Mouse (Mus musculus) layer of hippocampus, adult 9-11 months (tissue): ENCODE measurements around the gene Pitpnb.

Source experiments
- DNase-seq: peaks from one replicate; pipeline ENCODE4 v3.0.0; 2022

Gene Pitpnb

GRCm38 (mm10) chr5:111356811-111357617 lies 26.5 kb downstream of the Pitpnb start:
- no peak for DNase-seq

GRCm38 (mm10) chr5:111360546-111360945 lies 30.0 kb downstream of the Pitpnb start:
- no peak for DNase-seq

DNA sequence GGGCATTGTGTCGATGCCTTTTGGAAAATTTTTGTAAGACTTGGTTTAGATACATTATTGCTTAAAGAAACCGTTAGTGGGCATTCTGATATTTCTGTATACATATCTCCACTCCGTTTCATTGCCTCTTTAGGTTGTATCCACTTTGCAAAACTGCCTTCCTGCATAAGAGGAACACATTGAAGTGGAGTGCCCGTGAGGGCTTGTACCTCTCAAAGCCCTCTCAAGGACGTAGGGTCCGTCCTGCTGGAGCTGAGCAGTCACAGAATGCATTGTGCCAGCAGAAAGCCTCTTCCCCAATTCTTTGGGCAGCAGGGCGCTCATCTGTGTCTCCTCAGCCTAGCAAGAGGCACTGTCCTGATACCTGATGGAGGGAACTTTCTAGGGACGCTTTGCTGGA lies 30.5 kb downstream of the Pitpnb start:
- no peak for DNase-seq

DNA sequence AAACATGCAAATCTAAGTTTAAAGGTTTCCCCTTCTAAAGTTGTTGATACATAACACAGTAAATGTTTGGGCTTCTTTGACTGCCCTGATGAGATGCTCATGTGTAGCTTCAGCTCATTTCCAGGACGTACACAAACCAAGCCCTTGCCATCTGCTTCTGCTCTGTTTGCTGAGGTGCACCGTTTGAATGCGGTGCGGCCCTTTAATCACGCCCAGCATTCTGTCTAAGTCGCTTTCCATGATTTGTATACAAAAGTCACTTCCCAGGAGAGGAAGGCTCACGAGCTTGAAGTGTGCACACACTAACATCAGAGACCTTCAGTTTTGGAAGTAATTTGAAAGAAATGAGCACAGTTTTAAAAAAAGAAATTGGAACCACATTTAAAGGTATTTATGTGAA lies 31.3 kb downstream of the Pitpnb start:
- no peak for DNase-seq

DNA sequence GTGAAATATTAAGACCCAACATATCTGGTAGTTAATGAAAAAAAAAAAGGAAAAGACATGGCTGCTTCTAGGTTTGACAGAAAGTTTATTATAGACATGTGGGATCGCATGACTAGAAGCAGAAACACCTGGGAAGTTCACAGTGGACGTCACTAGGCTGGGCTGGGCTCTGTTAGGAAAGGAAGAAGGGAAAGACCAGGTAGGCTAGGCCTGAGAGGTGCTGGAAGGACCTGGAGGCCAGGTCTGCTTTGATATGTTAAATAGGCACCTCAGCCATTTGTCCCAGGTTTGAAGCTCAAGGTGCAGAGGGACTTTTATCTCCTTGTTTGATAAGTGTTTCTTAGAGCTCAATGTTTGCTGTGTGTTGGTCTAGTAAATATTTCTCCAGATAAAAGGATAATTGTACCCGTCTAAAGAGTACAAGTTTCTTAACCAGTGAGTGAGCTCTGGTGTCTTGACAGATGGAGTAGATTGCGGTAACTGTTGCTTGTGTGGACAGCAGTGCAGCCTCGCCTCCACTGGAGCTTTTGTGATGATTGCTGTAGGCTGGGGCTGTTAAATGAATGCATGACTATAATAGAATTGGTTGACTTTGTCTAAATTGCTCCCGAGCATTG lies 33.0 kb downstream of the Pitpnb start:
- DNase-seq = no peak

GRCm38 (mm10) chr5:111364533-111364932 lies 34.0 kb downstream of the Pitpnb start:
- no peak for DNase-seq

DNA sequence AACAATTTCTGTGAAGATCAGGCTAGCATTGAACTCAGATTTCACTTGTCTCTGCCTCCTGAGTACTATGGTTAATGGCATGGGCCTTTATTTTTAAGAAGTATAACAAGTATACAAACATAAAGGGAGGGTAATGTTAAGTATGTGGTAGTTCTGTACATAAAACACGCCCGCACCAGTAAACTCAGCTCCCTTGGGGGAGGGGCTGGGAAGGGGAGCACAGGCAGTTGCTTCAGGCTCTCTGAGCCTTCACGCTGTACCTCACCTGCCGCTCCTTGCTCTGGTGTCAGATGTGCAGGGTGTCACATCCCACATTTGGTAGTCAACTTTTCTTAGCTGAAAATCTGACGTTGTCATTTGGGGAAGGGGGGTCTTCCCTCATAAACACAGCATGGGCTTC lies 35.6 kb downstream of the Pitpnb start:
- DNase-seq = no peak

- no peak for DNase-seq
These were observed 37.5 kb downstream of the Pitpnb start for GRCm38 (mm10) chr5:111367937-111368517.

GRCm38 (mm10) chr5:111368576-111368975 lies 38.0 kb downstream of the Pitpnb start:
- no peak for DNase-seq

DNA sequence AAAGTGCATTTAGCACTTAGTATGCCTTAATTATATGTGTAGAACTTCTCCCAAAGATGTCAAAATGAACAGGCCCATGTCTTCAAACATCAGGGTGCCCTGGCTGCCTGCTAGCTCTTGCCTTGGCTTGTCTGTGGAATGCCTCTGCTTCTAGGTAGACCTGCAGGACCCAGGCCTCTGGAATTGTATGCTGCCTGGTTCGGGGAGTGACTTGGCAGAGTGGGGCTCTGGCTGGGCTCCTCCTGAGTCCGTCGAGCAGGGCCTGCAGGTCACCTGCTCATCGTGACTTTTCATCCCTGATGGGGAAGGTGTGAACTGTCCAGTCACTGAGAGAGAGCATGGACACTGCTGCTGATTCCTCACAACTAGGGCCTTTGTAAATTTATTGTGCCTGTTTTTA lies 45.1 kb downstream of the Pitpnb start:
- no peak for DNase-seq

GRCm38 (mm10) chr5:111376276-111377020 lies 45.9 kb downstream of the Pitpnb start:
- no peak for DNase-seq

DNA sequence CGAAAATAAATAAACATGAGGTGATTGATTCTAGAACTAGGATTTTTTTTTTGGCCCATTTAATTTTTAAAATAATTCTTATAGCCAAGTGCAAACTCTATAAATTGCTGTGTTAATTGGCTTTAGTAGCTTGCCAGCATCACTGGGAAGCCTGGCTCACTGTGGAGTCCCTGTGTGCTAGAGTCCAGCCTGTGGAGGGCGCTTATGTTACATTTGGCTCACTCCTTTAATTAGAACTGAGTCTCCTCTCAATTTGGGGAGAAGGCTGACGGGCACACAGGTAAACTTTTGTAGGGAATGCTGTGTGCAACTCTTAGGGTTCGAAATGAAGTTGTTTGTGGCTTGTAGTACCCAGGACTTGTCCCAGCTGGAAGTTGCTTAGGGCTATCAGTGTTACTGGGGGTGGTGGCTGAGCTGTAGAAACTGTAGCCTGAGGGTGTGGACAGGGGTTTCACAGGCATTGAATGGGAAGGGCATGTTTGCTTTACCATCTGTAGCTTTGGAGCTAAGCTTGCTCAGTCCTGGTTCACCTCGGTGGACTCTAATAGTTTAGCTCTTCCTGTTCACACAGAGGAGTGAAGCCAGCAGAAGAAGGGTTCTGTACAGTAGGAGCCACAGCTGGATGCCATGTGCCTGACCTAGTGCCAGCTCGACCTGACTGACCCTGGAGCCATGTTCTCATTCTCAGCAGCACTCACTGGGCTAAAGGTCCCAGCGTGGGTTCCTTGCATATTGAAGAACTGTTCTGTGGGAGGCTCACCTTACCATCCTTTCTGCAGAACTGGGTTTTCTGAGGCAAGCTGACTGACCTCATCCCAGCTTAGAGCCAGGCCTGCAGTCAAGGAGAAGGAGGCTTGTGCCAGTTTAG lies 47.8 kb downstream of the Pitpnb start:
- DNase-seq = no peak

- no peak for DNase-seq
These were observed 52.8 kb downstream of the Pitpnb start for GRCm38 (mm10) chr5:111383335-111383734.

GRCm38 (mm10) chr5:111390911-111391310 lies 60.3 kb downstream of the Pitpnb start:
- DNase-seq = no peak

DNA sequence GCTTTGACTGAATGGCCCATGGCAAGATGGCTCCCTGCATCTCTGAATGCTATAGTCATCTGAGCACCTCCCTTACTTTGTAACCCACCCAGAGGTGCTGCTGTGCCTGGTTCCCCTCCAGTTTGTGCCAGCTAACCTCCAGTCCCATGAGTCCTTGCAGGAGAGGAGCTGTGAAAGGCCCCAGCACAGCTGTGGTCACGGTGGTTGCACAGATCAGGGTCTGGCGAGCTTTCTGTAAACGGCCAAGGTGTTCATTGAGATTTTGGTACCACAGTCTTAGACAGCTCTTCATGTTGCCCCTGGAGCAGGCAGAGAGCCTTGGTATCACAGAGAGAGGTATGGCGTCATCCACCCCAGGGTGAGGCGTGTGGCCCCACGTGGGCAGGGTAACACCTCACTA lies 60.9 kb downstream of the Pitpnb start:
- no peak for DNase-seq

DNA sequence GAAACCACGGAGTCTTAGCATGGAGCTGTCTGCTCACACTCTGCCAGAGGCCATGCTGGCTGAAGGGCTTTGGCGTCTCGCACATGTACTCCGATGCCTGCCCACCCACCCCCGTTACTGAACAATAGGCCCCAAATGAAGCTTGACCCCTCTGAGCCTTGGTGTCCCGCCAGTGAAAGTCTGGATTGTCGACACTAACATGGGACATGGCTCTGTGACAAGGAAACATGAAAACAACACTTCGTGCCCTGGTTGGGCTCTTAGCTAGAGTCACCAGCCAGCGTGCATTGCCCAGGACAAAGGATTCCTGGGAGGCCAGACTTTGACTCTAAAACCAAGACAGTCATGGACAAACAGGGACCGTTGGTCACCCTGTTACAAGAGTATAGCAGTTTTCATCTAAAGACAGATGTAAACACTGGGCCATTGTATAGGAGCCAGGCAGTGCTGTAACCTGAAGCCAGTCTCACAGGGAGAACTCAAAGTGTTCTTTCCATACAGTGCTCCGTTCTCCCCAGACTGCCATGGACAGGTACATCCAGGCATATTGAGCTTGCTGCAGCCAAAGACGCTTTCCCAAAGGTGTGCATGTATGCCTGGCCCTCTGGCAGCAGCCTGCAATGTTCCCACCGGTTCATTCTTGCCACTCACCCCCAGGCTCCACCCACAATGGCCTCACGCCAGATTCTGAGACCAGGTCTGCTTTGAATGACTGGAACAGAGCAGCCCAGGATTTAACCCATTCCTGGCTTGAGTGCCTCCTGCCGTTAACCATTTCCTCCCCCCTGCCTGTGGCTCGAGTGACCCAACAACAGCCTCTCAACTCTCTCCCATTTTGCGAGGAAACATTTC lies 63.0 kb downstream of the Pitpnb start:
- no peak for DNase-seq

DNA sequence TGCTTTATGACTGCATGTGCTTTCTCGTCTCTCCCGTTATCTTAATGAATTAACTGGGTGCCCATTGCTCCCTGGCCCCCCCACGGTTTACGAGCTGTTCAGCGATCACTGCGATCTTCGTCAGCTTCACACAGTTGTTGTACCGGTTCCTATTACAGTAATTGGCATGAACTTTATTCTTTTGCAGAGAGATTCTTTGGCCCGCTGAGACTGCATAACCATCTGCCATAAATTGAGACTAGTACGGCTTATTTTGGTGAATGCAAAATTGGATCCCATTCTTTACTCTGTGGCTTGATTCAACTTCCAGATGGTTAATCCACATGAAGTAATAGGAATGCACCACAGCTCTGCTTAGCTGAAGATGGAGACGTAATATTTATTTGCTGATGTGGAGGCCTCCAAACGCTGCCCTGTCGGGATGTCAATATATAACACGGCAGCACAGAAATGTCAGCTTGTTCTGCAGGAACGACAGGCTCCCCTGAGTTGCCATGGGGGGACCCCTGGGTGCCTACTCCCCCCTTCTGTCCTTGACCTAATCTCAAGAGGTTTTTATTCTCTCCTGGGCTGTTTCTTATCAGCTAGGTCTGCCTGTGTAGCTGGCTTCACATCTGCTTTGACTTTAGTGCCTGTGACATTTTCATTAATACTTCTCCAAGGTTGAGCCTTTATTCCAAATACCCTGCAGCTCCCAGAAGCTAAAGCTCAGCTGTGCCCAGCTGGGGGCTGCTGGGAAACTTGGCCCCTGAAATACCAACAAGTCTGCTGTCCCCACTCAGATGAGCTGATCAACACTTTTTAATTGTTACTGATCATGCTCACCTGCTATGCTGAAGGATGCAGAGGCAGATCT lies 63.9 kb downstream of the Pitpnb start:
- peak; percentile 73 for DNase-seq

GRCm38 (mm10) chr5:111395771-111396170 lies 65.2 kb downstream of the Pitpnb start:
- DNase-seq = no peak

DNA sequence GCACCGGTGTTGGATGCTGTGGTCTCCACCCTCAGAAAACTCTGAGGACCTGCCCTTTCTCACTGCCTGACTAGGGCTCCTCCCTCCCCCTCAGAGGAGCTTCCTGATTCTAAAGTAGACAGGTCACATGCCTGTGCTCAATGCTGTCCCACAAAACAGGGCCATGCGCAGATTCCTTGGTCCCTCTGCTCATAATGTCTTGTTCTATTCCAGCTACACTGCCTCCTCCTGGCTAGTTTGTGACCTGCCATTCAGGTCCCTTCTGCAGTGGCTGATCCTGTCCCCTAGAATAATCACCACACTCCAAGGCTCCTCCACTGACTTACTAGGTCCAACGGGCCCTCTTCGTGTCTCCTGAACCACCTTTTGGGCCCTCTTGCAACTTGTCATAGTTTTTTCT lies 65.6 kb downstream of the Pitpnb start:
- DNase-seq = no peak

DNA sequence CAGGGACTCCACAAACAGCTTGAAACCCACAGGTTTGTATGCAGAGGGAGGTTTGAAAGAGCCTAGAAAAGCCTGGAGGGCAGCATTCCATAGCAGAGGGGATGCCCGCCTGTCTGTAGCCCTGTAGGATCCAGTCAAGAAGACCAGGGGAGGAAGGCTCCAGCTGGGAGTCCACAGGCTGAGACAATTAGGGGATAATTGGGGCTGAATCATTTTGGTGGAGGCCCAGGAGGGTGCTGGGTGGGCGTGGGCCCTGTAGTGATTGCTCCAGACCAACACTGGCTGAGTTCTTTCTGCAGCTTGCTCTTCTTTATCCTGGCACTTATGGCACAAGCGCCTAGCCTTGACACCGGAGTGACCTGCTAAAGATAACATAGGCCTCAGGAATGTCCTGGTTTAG lies 67.9 kb downstream of the Pitpnb start:
- no peak for DNase-seq

DNA sequence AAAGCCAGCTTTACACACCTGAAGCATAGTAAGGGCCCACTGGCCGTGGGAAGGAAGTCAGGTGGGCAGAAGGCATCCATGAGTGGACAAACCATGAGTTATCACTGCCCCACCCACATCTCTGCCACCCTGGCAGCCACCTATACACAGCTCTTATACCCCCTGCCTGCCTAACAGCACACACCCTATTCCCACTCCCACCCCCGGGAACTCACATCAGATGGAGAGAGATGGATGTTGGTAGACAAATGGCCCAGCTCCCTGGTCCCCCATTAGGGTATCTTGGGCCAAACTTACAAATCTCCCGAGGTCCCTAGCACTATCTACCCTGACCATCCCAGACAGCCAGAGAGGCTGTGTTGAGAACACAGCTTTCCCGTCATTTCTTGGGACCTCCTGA lies 68.7 kb downstream of the Pitpnb start:
- no peak for DNase-seq
